Mouse (Mus musculus) cerebellum, postnatal 25 days (tissue): Measurements from ENCODE around the gene Gm10142.
A peak's percentile ranks its signal among the peaks of the same experiment; 100 is the strongest.
"Not testable (repeated sequence)": the region's sequence is repeated elsewhere in the genome, so short reads cannot be mapped to it uniquely, and the experiment has no call there.

Experiments used
- DNase-seq, 2 experiments: peaks; one replicate each; pipeline ENCODE4 v3.0.0; 2021; ENCODE audit warnings: mixed read lengths in 2 of 2

The Gm10142 gene

GRCm38 (mm10) chr10:77715507-77715906, at the start of gene Gm10142:
Gm10142 (plus strand) TSS chr10:77715807.
- no peak for DNase-seq

GRCm38 (mm10) chr10:77666342-77666741, 49.3 kb upstream of the Gm10142 start:
- peak in 1 of 2 experiments; percentile 24 for DNase-seq

DNA sequence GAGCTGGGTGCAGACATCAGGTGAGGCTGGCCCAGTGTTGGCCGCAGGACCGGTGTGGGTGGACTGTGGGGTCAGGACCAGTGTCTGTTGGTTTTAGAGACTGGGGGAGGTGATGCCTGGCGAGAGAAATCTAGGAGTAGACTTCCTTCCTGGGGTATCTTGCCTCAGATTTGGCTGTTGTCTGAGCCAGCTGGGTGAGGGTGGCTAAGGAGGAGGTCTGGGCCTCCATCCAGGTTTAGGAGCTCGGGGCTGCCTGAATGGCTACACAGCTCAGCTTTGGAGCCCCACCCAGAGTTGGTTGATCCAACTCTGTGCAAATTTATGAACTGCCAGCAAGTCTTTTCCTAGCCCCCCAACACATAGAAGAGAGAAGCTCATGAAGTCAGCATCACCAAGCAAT, 48.2 kb upstream of the Gm10142 start:
- DNase-seq = no peak

DNA sequence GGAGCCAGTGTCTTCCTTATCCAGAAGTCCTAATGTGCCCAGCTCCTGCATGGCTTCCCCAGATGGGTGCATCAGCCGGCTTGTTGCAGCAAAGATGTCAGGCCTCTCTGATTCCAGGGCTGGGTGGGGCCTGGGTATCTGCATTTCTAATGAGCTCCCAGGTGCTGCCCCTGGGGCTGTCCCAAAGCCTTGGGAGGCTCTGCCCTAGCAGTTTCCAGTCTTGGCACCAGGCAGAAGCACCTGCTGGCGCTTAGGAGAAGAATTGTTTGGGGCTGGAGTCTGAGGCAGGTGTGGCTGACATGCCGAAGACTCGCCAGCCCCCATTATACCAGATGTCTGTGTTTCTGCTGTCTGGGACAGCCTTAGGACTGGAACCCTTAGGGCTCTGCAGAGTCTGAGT, 44.9 kb upstream of the Gm10142 start:
- DNase-seq = no peak

DNA sequence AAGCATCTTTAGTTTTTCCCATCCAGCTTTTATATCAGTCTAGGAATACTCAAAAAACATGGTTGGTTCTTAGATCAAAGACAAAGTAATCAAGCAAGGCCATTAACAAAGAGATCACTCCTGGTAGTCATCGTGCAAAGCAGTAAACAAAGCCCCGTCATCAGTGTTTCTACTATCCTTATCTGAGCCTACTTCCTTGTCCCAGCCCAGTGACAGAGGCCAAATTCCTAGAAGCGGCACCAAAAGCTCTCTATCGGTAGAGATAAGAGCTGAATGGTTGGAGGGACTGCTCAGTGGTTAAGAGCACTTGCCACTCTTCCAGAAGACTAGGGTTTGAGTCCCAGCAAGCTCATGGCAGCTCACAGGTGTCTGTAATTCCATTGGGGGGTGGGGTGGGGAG, 44.1 kb upstream of the Gm10142 start:
- no peak for DNase-seq

- no peak for DNase-seq
Measured at GRCm38 (mm10) chr10:77673765-77674164, 41.8 kb upstream of the Gm10142 start.

DNA sequence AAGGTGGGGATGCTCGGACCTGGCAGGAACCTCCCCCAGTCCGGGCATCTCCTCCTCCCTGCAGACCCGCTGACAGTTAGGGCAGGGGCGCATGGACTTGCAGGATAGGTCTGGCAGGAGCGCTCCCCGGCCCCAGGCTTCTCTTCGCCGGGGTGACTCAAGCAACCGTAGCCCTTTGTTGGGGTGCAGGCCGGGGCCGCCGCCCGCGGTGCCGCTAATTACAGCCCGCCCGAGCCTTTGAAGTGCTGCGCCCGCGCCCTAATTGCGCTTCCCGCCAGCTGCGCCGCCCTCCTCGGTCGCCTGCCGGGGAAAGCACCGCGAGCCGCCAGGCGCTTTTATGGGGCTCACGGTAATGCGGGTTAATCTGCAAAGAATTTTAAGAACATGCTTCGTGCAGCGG, 38.0 kb upstream of the Gm10142 start:
- DNase-seq = no peak

DNA sequence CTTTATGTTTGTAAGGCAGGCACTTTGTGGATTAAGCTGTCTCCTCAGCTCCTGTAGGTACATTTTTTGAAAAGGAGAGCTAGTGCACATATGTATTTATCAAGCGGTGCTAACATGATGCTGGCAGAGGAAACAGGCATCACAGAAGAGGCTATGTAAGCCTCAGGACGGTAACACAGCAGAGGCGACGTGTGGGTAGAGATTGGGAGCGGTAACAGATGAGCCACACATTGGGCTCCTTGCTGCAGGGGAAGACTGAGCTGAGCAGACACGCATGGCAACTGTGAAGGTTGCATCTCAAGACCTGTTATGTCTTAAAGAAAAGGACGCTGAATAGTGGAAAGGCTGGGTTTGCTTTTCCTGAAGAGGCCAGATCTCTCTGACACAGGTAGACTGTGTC, 32.6 kb upstream of the Gm10142 start:
- no peak for DNase-seq

DNA sequence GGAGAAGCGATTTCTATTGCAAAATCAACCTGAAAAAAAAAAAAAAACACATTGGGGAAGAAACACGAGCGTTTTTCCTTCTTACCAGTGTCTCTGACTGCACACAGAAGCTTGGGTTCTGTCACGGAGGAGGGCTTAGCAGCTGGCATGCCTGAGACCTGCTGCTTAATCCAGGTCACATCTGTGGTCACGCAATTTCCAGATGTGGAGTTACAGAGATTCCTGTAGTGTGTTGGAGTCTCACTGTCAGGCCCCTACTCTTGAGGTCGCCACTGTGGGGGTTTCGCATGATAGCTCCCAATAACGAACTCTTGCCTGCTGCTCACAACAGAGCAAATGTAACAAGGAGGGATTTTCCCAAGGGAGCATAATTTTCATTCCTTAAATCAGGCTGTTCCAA, 31.4 kb upstream of the Gm10142 start:
- no peak for DNase-seq

DNA sequence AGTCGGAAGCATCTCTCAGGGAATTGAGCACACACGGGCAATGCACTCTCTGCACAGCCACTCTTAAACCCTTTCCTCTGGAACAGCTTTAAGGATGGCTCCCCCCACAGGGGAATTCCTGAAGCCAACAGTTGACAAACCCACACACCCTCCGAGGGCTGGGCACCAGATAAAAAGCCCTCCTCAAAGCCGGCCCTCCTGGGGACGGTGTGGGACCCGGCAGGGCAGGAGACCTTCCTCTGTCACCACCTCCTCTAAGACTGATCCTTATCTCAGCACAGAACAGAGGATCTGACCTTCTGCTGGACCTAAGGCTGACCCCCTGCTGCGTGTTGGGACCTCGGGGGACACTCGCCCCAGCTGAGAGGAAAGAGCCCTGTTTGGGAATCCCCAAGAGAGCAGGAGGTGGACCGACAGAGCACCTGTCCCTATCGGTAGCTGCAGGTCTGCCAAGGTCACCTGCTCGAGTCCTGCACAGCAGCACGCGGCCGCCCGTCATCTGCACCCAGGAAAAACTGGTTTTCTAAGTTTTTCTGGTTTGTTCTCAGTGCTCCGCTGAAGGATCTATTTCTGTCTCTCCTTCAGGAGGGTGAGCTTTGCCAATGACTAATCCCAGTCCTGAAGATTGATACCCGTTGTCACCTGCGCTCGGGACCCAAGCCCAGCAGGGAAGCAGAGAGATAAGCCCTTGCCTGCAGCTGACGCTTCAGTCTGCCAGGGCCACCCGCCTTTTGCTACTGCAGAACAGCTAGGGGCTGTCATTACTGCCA, 29.5 kb upstream of the Gm10142 start, which contains the start of gene Tspear:
Gene Tspear, plus strand, starts transcription at position 675 of the 770 bp plus-strand sequence.
- no peak for DNase-seq

- no peak for DNase-seq
Measured at GRCm38 (mm10) chr10:77687021-77687420, 28.6 kb upstream of the Gm10142 start.

DNA sequence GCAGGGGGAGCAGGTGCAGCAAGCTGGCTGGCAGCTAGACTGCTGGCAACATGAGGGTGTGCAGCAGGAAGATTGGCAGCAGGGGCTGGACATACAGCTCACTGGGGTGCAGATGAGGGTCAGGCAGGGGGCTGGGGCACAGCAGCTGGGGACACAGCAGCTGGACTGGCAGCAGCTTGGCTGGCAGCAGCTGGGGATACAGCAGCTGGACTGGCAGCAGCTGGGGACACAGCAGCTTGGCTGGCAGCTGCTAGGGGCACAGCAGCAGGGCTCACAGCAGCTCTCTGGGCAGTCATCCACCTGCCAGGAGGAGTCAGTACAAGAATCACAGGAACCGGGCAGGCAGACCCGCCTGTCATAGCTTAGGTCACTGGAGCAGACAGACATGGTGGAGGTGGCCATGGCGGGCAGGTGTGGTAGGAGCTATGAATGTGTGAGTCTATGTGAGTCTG, 25.2 kb upstream of the Gm10142 start, which contains the start of gene Gm19402:
Gene Gm19402, minus strand, starts transcription at position 402 of the 452 bp plus-strand sequence.
- not testable (repeated sequence) for DNase-seq

GRCm38 (mm10) chr10:77697133-77697532, 18.5 kb upstream of the Gm10142 start, which contains the start of gene Gm9508:
Gm9508 (minus strand) TSS chr10:77697233.
- DNase-seq = no peak

GRCm38 (mm10) chr10:77706326-77706725, 9.3 kb upstream of the Gm10142 start, which contains the start of gene Gm10272:
Gm10272 (plus strand) TSS chr10:77706626.
- no peak for DNase-seq

DNA sequence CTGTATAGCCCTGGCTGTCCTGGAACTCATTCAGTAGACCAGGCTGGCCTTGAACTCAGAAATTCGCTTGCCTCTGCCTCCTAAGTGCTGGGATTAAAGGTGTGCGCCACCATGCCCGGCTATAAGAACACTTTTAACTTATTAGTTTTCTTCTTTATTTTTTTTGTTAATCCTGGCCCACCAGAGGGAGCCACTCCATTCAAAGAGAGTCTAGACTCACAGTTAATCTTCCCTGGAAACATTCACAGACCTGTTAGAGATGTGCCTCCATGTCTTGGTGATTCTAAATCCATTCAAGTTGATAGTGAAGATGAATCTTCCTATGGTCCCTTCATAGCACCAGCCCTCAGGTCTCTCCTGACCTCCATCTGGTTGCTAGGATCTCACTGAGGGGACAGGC, 5.8 kb upstream of the Gm10142 start:
- DNase-seq = no peak

- not testable (repeated sequence) for DNase-seq
Measured at GRCm38 (mm10) chr10:77711157-77711556, 4.5 kb upstream of the Gm10142 start, which contains the start of gene Gm10024. Gm10024 (plus strand) TSS chr10:77711457.

GRCm38 (mm10) chr10:77713734-77714133, 1.9 kb upstream of the Gm10142 start:
- DNase-seq = no peak

GRCm38 (mm10) chr10:77720299-77720698, 4.7 kb downstream of the Gm10142 start, which contains the start of gene Krtap12-1:
Krtap12-1 (plus strand) TSS chr10:77720599.
- not testable (repeated sequence) for DNase-seq

DNA sequence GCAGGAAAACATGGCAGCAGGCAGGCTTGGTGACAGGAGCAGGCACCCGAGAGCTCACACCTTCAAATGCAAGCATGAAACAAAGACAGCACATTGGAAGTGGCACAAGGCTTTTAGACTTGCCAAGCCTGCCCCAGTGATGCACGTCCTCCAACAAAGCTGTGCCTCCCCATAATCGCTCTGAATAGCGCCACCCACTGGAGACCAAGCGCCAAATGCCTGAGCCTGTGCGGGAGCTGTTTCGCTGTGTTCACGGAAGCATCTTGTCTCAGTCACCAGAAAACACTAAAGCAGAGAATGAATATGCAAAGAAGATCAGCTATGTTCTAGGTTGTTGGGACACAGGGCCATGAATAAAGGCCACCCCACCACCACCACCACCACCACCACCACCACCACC, 9.2 kb downstream of the Gm10142 start:
- DNase-seq = no peak

DNA sequence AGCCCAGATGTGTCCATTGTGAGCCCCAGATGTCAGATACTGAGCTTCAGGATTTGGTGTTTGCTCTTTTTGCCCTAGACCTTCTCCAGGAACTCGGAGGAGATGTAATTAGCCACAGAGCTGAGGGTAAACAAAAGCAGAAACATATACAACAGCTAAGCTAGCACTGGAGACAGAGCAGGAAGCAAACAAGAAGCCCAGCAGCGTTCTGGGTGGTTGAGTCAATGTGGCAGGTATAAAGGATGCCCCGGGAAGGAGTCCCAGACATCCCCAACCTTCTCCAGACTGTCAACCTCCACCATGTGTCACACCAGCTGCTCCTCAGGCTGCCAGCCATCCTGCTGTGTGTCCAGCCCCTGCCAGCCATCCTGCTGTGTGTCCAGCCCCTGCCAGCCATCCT, 10.6 kb downstream of the Gm10142 start, which contains the start of gene Gm10100:
Gene Gm10100, plus strand, starts transcription at position 301 of the 400 bp plus-strand sequence.
- DNase-seq = peak in 1 of 2 experiments; percentile 10

DNA sequence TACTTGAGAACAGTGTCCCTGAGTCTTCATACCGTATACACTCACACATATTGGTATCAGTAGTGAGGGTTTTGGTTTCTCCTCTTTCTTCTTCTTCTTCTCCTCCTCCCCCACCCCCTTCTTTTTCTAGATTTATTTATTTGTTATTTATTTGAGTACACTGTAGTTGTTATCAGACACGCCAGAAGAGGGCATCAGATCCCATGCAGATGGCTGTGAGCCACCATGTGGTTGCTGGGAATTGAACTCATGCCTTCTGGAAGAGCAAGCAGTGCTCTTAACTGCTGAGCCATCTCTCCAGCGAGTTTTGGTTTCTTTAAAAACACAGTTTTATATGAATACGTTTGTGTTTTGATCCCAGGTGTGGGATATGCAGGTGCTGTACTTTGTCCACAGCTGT, 12.7 kb downstream of the Gm10142 start:
- no peak for DNase-seq

DNA sequence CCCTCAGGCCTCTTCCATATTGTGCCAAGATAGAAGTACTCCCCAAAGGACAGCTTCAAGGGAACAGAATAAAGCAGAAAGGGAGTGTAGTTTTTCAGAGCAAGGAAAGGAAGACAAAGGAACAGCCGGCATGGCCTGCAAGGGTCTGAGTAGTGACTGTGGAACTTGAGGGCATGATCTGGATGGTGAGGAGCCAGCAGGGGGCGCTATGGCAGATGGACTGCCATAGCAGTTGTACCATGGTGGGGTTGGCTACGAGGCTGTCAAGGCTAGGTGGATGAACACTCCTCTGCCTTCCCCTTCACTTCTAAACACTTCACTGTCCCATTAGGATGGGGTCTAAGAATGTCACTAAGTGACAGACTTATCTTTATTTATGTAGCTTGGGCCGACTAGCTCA, 13.6 kb downstream of the Gm10142 start:
- DNase-seq = peak in 1 of 2 experiments; percentile 7

GRCm38 (mm10) chr10:77735928-77736327, 20.3 kb downstream of the Gm10142 start:
- DNase-seq = no peak

DNA sequence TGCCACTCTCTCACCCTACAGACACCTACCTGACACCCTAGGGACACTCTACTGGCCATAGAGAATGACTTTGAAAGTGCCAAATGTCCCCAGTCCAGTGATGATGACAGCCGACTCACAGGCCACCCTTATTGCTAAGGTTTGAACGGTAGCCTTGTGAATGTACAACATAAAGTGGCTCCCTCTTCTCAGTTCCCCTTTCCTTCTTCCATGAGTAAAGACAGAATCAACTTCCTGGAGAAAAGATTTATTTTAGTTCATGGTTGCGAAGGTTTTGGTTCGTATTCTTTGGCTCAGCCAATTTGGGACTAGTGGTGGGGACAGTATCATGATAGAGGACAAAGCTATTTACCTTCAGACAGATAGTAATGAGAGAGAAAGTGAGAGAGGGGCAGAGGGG, 23.3 kb downstream of the Gm10142 start:
- DNase-seq = no peak
